Comparison of ENCODE assay signal across 8 mouse cellular contexts in genomic region chr14:47533365-47534175, GRCm38 (mm10). TPM values are rescaled to one million over a fixed set of nuclear protein-coding genes. Genes with fewer than 3 reads are reported as not detected.
DNase-seq lines count a peak whose midpoint lies in the region; ATAC-seq lines count a peak whose summit lies in the region.

No protein-coding gene starts in this region.

- no peaks in the 10 kb centered on the region for H3K27me3 ChIP-seq in hindbrain, embryonic 14.5 days (ENCODE audit: control insufficient read depth, insufficient read depth, low read length)
- H3K27me3 ChIP-seq in midbrain, embryonic 10.5 days (ENCODE audit: low read depth, poor library complexity, severe bottlenecking) = no peaks in the 10 kb centered on the region

- H3K9me3 ChIP-seq in hindbrain, embryonic 14.5 days (ENCODE audit: control insufficient read depth, low read length) = no peaks in the 10 kb centered on the region
- no peaks in the 10 kb centered on the region for H3K9me3 ChIP-seq in midbrain, embryonic 10.5 days (replicated peaks)

- H3K4me1 ChIP-seq in hindbrain, embryonic 14.5 days (replicated peaks; ENCODE audit: control insufficient read depth, insufficient read depth, low read length) = no peaks in the 10 kb centered on the region
- peaks cover 3% of the 10 kb centered on the region; the same call in 1 of the 2 replicates for H3K4me1 ChIP-seq in midbrain, embryonic 10.5 days

- peak; percentile 55 for ATAC-seq in hindbrain, embryonic 14.5 days (ENCODE audit: low FRiP score)

- no peak overlapping the region for H3K27ac ChIP-seq in hindbrain, embryonic 14.5 days
- H3K27ac ChIP-seq in midbrain, embryonic 10.5 days (replicated peaks) = no peak overlapping the region

- WGBS in hindbrain, embryonic 14.5 days = 50% methylated on average over 11 of the region's 11 CpGs
- WGBS in midbrain, embryonic 10.5 days = 52% methylated on average over 11 of the region's 11 CpGs

- intact Hi-C loops in left cerebral cortex, postnatal 4 days (cut with DNase I) = loop anchor here (10.0 kb wide), 1 partner anchor 199 kb away; no protein-coding TSS in a partner anchor

- H3K36me3 ChIP-seq in hindbrain, embryonic 14.5 days (replicated peaks; ENCODE audit: control insufficient read depth, insufficient read depth) = peaks cover 26% of the 10 kb centered on the region
- peaks cover 34% of the 10 kb centered on the region for H3K36me3 ChIP-seq in midbrain, embryonic 10.5 days

- no peak overlapping the region for H3K4me3 ChIP-seq in hindbrain, embryonic 14.5 days (replicated peaks; ENCODE audit: low read length)
- no peak overlapping the region for H3K4me3 ChIP-seq in midbrain, embryonic 10.5 days

- H3K4me2 ChIP-seq in hindbrain, embryonic 14.5 days (replicated peaks) = no peak overlapping the region

- H3K9ac ChIP-seq in hindbrain, embryonic 14.5 days = no peak overlapping the region

- DNase-seq in layer of hippocampus, adult 11-12 months (ENCODE audit: low spot score) = peak; percentile 74
- DNase-seq in layer of hippocampus, adult 9-10 months (ENCODE audit: low spot score) = no peak
- DNase-seq in cerebellum, adult 9-10 months = peak; percentile 55
- peak; percentile 24 to 31 for DNase-seq in frontal cortex, postnatal 10 days (ENCODE audit: low spot score in 2 of 2)
- peak; percentile 65 for DNase-seq in hindbrain, embryonic 14.5 days (ENCODE audit: low spot score)
- DNase-seq in left cerebral cortex, postnatal 4 days = peak; percentile 7
- DNase-seq in midbrain, embryonic 10.5 days (ENCODE audit: low spot score) = peak; percentile 45
- peak; percentile 41 to 54 for DNase-seq in spleen, postnatal 14 days (ENCODE audit: low spot score in 2 of 2)

RNA-seq across cellular contexts. Expression of gene Atg14, which starts 36.9 kb away (rescaled TPM):
- polyA plus RNA-seq in hindbrain, embryonic 14.5 days (2014; fragmentation: Nextera tagmentation; extraction: Ambion mirVana) = 15.9 and 16.9 TPM in 2 replicates
- 10 to 100 TPM; 14.4 to 14.7 TPM for total RNA-seq in left cerebral cortex, postnatal 4 days (2021)
- polyA plus RNA-seq in midbrain, embryonic 10.5 days (2016; fragmentation: Nextera tagmentation; extraction: Ambion mirVana) = 14.7 and 17.4 TPM in 2 replicates
